Mouse (Mus musculus): Measurements from ENCODE around the gene Ankub1.

GRCm38 (mm10) chr3:57643191-57643590 is 49.4 kb downstream of the Ankub1 start:
- no peak for TF ChIP-seq POLR2A (IDR thresholded peaks at IDR 0.05; ENCODE audit: insufficient read depth, low read length)
- TF ChIP-seq CTCF (IDR thresholded peaks at IDR 0.05; ENCODE audit: low read depth, low read length): no peak
- no peak for TF ChIP-seq EP300 (IDR thresholded peaks at IDR 0.05; ENCODE audit: insufficient read depth, low read depth, low read length)
